Mouse (Mus musculus) left cerebral cortex, postnatal 14 days (tissue): ENCODE measurements around the gene Tomm22. TPM values are rescaled to one million over a fixed set of nuclear protein-coding genes. Genes with fewer than 3 reads are reported as not detected.

Experiments used
- DNase-seq, 2 experiments: peaks; one replicate each; pipeline ENCODE4 v3.0.0; 2021 to 2022; ENCODE audit warnings: low spot score in 2 of 2, mixed read lengths in 1 of 2
- intact Hi-C: fragments of 180-260 bp; cut with DNase I; formaldehyde crosslinking; loops from one replicate; pipeline ENCODE4 v1.15.1; 2025
- total RNA-seq, 2 experiments: library from RNA; stranded (reverse); gene quantifications; 2 replicates each; pipeline ENCODE4 v1.2.3; 2021

Tomm22 gene
- total RNA-seq, 2 experiments from 2014 or later, result 97.8 to 99.7 TPM

DNA sequence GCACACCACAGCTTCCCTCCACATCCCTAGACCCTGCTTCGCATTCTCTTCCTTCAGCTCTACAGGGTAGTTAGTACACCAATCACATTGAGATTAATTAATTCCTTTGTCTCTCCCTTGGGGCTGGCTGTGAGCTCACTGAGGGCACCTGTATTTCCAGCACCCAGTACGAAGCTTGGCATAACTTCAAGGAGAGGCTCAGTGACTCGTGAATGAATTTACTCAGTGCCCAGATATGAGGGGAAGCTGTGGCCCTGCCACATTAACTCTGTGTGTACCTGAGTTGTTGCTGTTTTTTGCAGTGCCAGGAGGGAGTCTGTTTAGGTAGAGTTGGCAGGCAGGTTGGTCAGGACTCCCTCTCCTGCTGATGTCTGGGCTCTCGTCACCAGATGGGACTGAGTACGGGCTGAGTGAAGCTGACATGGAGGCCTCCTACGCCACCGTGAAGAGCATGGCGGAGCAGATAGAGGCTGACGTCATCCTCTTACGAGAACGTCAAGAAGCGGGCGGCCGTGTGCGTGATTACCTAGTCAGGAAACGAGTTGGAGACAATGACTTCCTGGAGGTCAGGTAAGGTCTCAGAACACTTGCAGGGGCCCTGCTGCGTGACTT, 36.0 kb downstream of the Tomm22 start:
- DNase-seq, result no peak
- intact Hi-C loops, result no loop called here

DNA sequence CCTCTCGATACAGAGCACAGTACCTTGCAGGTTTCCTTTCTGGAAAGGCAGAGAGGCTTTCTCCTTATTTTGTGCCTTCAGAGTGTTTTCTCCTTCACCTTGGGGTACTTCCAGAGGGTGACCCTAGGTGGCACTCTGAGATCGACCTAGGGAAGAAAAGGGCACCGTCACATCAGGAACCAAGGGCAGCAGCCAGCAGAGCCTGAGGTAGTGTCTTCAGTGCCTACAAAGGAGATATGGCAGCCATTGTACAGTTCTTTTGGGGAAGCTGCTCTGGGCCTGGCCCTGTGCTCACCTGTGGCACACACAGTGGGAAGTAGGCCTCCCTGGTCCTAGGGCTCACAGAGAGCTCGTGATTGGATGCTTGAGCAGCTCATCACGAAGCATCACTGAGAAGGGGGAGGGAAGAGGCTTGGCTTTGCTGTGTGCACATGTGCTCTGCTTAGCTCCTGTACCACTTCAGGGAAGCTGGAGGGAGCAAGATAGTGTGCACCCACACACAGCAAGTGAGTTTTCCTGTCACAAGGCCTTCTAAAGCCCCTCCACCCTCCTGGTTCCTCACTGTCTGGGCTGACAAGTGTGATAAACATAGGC, 37.7 kb downstream of the Tomm22 start:
- intact Hi-C loops, result no loop called here

DNA sequence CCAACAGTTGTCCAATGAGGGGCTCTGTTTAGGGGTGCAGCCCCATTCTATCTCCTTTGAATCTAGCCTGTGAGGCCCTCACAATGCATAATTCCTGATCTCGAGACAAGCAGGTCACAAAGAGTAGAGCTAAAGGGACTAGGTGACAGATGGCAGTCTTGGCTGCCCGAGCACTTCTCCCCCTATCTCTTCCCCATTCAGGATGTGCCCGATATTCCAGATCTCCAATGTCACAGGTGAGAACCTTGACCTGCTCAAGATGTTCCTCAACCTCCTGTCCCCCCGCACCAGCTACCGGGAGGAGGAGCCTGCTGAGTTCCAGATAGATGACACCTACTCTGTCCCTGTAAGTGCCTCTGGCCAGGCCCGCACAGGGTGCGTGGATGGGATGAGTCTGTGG, 45.0 kb downstream of the Tomm22 start:
- intact Hi-C loops, result no loop called here
- DNase-seq, result no peak

More for the DNA sequence above, 37.7 kb downstream of the Tomm22 start:
- DNase-seq, result no peak

DNA sequence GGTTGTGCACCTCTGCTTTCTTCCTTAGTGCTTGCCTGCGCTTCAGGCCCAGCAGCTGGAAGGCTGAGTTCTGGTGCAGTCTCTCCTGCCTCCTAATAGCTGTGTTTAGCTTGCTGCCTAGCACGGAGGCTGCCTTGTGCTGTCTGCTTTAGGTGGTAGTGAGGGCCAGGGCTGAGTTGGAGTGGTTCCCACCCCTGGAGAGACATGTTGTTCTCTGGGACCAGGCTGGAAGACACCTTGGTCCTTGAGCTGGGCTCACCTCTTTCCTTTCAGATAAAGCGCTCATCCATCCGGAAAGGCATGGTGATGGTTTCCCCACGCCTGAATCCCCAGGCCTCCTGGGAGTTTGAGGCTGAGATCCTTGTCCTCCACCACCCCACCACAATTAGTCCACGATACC, 46.0 kb downstream of the Tomm22 start:
- no peak for DNase-seq
- intact Hi-C loops, result no loop called here

DNA sequence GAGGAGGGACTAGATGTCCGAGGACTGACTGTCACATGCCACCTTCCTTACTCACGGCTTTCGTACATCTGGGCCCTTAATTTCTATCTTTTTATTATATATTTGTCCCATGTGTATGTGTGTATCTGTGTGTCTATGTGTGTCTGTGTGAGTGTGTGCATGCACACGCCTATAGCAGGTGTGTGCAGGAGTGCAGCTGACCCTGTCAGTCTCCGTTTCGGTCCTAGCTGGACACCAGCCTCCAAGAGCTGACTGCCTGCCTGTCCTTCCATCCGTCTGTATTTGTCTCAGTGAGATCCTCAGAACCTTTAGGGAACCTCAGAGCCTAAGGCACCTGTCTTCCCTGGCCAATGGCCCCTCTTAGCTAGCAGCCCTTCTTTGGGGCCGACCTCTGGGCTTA, 49.6 kb downstream of the Tomm22 start:
- intact Hi-C loops, result no loop called here
- DNase-seq, result no peak

DNA sequence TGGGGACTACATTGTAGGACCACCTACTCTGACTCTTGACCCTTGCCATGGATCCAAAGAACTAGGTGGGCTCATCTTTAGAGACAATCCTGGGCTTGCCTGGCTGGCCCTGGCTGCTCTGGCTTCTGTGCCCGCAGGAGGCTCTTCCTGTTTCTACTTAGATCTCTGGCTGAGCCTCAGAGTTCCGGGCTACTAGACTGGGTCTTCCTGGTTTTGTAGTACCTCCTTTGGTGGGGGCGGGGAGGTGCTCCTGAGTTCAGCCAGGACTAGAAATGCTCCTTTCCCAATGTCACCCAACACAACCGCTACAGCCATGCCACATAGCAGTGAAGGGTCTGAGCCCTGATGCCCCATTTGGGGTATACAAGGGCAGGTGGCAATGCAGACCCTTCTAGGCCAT, 50.1 kb downstream of the Tomm22 start:
- intact Hi-C loops, result no loop called here
- no peak for DNase-seq

Other genes with a start within 250 kb of the Tomm22 start
- gene Csnk1e, start 215.3 kb upstream of the Tomm22 start, total RNA-seq, result 100 to 1,000 TPM; 142 to 166 TPM
- gene Kcnj4, start 165.6 kb upstream of the Tomm22 start, total RNA-seq, result 100 to 1,000 TPM; 166 to 177 TPM
- 1 to 10 TPM; 1.3 to 1.6 TPM for gene Kdelr3, start 154.4 kb upstream of the Tomm22 start, total RNA-seq
- gene Ddx17, start 124.1 kb upstream of the Tomm22 start, total RNA-seq, result 100 to 1,000 TPM; 363 to 364 TPM
- under 1 TPM; 0.59 to 0.87 TPM for gene Dmc1, start 65.8 kb upstream of the Tomm22 start, total RNA-seq
- 10 to 100 TPM in 1 of 2 experiments, 1 to 10 TPM in 1; 7.0 to 12.4 TPM for gene Fam227a, start 11.9 kb upstream of the Tomm22 start, total RNA-seq
- gene Cby1, start 11.7 kb upstream of the Tomm22 start, total RNA-seq, result 10 to 100 TPM; 65.3 to 69.2 TPM
- 10 to 100 TPM; 56.1 to 66.2 TPM for gene Josd1, start 17.1 kb downstream of the Tomm22 start, total RNA-seq
- gene Gtpbp1, start 20.0 kb downstream of the Tomm22 start, total RNA-seq, result 10 to 100 TPM; 44.1 to 44.7 TPM
- 10 to 100 TPM; 24.8 to 25.3 TPM for gene Sun2, start 71.7 kb downstream of the Tomm22 start, total RNA-seq
- gene Dnal4, start 107.0 kb downstream of the Tomm22 start, total RNA-seq, result 10 to 100 TPM; 37.5 to 39.7 TPM
- gene Nptxr, start 133.9 kb downstream of the Tomm22 start, total RNA-seq, result 100 to 1,000 TPM; 693 to 768 TPM
- 10 to 100 TPM in 1 of 2 experiments, 1 to 10 TPM in 1; 7.3 to 53.6 TPM for gene Npcd, start 163.4 kb downstream of the Tomm22 start, total RNA-seq
- gene Cbx6, start 163.8 kb downstream of the Tomm22 start, total RNA-seq, result 100 to 1,000 TPM; 429 to 483 TPM
- gene Apobec3, start 220.8 kb downstream of the Tomm22 start, total RNA-seq, result 1 to 10 TPM; 4.2 to 5.1 TPM